Mouse (Mus musculus): ENCODE measurements around the gene Gm21750. TPM values are rescaled to one million over a fixed set of nuclear protein-coding genes. Genes with fewer than 3 reads are reported as not detected.
"Not testable (repeated sequence)": the region's sequence is repeated elsewhere in the genome, so short reads cannot be mapped to it uniquely, and the experiment has no call there.

Gene Gm21750
- polyA plus RNA-seq (2014; fragmentation: Nextera tagmentation; extraction: Ambion mirVana) = not detected in 2 replicates

DNA sequence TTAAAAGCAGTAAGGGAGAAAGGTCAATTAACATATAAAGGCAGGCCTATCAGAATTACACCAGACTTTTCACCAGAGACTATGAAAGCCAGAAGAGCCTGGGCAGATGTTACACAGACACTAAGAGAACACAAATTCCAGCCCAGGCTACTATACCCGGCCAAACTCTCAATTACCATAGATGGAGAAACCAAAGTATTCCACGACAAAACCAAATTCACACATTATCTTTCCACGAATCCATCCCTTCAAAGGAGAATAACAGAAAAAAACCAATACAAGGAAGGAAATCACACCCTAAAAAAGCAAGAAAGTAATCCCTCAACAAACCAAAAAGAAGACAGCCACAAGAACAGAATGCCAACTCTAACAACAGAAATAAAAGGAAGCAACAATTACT is at the start of gene Gm21750:
TSS of gene Gm21750 (plus strand) at position 301 of the 400 bp plus-strand sequence.
- not testable (repeated sequence) for H3K27ac ChIP-seq (ENCODE audit: low read depth); H3K4me3 ChIP-seq (ENCODE audit: low read depth, low read length); H3K4me1 ChIP-seq (replicated peaks; ENCODE audit: control insufficient read depth, insufficient read depth, low read length); ATAC-seq (replicated peaks; ENCODE audit: low FRiP score, low TSS enrichment, low read depth); H3K9ac ChIP-seq (ENCODE audit: low read length); H3K9me3 ChIP-seq (ENCODE audit: control insufficient read depth, low read length); DNase-seq (ENCODE audit: low spot score); H3K4me2 ChIP-seq (ENCODE audit: low read length); H3K36me3 ChIP-seq (ENCODE audit: control insufficient read depth, insufficient read depth, low read length); H3K27me3 ChIP-seq (replicated peaks; ENCODE audit: control insufficient read depth, insufficient read depth, low read length)
- WGBS = 89% methylated on average over 3 of the region's 3 CpGs

DNA sequence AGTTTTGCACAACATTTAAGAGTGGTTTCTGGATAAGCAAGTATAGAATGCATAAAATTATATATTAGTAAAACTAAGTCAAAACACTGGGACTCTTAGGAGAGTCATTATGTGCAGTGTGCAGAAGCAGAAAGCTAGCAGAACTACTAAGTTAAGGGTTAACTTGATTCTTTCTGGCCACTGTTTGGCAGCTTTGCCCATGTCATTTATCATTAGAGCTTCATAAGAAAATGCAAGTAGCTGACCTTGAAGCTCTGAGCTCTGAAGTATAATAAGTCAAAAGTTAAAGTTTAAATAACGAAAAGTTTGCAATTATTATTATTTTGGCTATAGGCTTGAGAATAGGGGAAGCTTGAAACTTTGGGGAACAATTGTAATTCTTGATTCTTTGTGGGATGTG is 46.1 kb upstream of the Gm21750 start:
- H3K9ac ChIP-seq (ENCODE audit: low read length); DNase-seq (ENCODE audit: low spot score); H3K36me3 ChIP-seq (ENCODE audit: control insufficient read depth, insufficient read depth, low read length); H3K4me2 ChIP-seq (ENCODE audit: low read length); H3K27me3 ChIP-seq (replicated peaks; ENCODE audit: control insufficient read depth, insufficient read depth, low read length); ATAC-seq (replicated peaks; ENCODE audit: low FRiP score, low TSS enrichment, low read depth); H3K4me1 ChIP-seq (replicated peaks; ENCODE audit: control insufficient read depth, insufficient read depth, low read length); H3K4me3 ChIP-seq (ENCODE audit: low read depth, low read length); H3K9me3 ChIP-seq (ENCODE audit: control insufficient read depth, low read length); H3K27ac ChIP-seq (ENCODE audit: low read depth): not testable (repeated sequence)
- WGBS = 64% methylated on average over 1 of the region's 1 CpGs

DNA sequence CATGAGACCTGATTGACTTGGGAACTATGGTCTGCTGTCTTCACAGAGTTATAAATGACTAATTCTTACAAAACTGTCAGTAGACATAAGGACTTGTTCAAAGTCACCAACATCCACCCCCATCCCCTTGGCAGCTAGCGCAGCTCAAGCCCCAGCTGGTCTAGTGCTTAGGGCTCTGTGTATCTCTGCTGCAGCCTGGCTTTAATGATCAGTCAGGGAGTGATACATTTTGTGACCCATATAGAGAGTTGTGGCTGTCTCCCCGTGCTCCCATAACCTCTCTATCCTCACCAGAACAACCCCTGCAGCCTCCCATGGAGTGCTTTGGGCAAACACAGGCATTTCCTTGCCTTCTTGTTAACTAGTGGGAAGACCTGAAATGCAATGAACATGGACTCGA is 40.1 kb upstream of the Gm21750 start:
- H3K4me2 ChIP-seq (ENCODE audit: low read length) = no peak overlapping the region
- H3K9ac ChIP-seq (ENCODE audit: low read length) = no peak overlapping the region
- H3K27ac ChIP-seq (ENCODE audit: low read depth) = no peak overlapping the region
- no peaks in the 10 kb centered on the region for H3K27me3 ChIP-seq (replicated peaks; ENCODE audit: control insufficient read depth, insufficient read depth, low read length)
- no peak for ATAC-seq (replicated peaks; ENCODE audit: low FRiP score, low TSS enrichment, low read depth)
- H3K36me3 ChIP-seq (ENCODE audit: control insufficient read depth, insufficient read depth, low read length) = no peaks in the 10 kb centered on the region
- H3K4me3 ChIP-seq (ENCODE audit: low read depth, low read length) = no peak overlapping the region
- H3K4me1 ChIP-seq (replicated peaks; ENCODE audit: control insufficient read depth, insufficient read depth, low read length) = no peaks in the 10 kb centered on the region
- no peak for DNase-seq (ENCODE audit: low spot score)
- 0 out of 2 replicates have a peak, but pooled peaks cover 4% of the 10 kb centered on the region for H3K9me3 ChIP-seq (ENCODE audit: control insufficient read depth, low read length)
- 82% methylated on average over 3 of the region's 3 CpGs for WGBS

DNA sequence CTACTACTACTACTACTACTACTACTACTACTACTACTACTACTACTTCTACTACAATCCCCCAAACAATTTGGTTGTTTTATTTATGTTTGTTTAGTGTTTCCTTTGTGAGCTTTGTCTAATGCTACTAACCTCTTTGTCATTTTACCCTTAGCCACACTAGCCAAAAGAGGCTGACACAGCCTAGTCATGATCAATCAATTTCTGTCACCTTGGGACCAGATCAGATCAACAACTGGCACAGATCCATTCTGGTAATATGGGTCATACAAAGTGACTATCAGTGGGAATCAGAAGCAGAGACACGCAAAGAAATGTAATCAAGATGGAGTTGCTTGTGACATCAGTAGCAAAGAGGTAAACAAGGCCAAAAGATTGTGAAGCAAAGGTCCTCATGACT is 38.0 kb upstream of the Gm21750 start:
- Histone ChIP-seq H3K27ac (ENCODE audit: low read depth) (no peak overlapping the region), H3K9ac (ENCODE audit: low read length) (no peak overlapping the region), H3K9me3 (ENCODE audit: control insufficient read depth, low read length) (0 out of 2 replicates have a peak, but pooled peaks cover 4% of the 10 kb centered on the region), H3K4me2 (ENCODE audit: low read length) (no peak overlapping the region), H3K4me1 (replicated peaks; ENCODE audit: control insufficient read depth, insufficient read depth, low read length) (no peaks in the 10 kb centered on the region), H3K4me3 (ENCODE audit: low read depth, low read length) (no peak overlapping the region), H3K27me3 (replicated peaks; ENCODE audit: control insufficient read depth, insufficient read depth, low read length) (no peaks in the 10 kb centered on the region), H3K36me3 (ENCODE audit: control insufficient read depth, insufficient read depth, low read length) (no peaks in the 10 kb centered on the region)
- no peak for DNase-seq (ENCODE audit: low spot score)
- ATAC-seq (replicated peaks; ENCODE audit: low FRiP score, low TSS enrichment, low read depth) = no peak
- 89% methylated on average over 1 of the region's 1 CpGs for WGBS

DNA sequence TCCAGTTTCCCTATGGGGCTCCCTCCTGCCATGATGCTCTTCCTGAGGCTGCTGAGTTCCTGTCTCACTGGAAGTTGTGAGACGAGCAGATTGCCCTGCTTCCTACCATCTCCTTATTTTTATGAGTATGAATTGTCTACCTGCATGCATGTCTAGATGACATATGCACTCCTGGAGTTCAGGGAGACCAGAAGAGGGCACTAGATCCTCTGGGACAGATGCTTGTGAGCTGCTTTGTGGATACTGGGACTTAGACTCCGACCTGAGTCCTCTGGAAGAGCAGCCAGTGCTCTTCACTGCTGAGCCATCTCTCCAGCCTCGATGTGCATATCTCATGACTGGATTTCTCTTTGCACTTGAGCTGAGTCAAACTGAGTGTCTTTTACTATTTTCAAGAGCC is 35.6 kb upstream of the Gm21750 start:
- Histone ChIP-seq H3K4me1 (replicated peaks; ENCODE audit: control insufficient read depth, insufficient read depth, low read length) (no peaks in the 10 kb centered on the region), H3K4me2 (ENCODE audit: low read length) (no peak overlapping the region), H3K36me3 (ENCODE audit: control insufficient read depth, insufficient read depth, low read length) (no peaks in the 10 kb centered on the region), H3K4me3 (ENCODE audit: low read depth, low read length) (no peak overlapping the region), H3K27ac (ENCODE audit: low read depth) (no peak overlapping the region), H3K9ac (ENCODE audit: low read length) (no peak overlapping the region), H3K27me3 (replicated peaks; ENCODE audit: control insufficient read depth, insufficient read depth, low read length) (no peaks in the 10 kb centered on the region), H3K9me3 (ENCODE audit: control insufficient read depth, low read length) (no peaks in the 10 kb centered on the region)
- DNase-seq (ENCODE audit: low spot score) (no peak), ATAC-seq (replicated peaks; ENCODE audit: low FRiP score, low TSS enrichment, low read depth) (no peak)
- 71% methylated on average over 3 of the region's 3 CpGs for WGBS

DNA sequence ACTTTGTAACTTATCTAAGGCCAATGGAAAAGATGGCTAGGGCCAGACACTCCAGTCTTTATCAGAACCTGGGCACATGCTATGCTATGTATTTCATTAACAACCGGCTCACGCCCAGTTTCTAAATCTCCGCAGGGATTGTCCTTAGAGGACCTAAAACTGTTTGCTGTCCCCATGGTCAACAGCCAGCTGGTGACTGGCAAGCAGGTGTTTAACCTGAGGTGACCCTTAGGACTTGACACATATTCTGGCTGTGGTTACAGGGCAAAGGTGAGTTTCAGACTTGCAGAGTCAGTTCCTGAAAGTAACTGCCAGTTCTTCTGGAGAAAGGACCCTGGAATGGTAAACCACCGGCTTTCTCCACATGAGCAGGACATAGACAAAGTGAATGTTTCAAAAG is 29.5 kb upstream of the Gm21750 start:
- H3K27ac ChIP-seq (ENCODE audit: low read depth) = no peak overlapping the region
- ATAC-seq (replicated peaks; ENCODE audit: low FRiP score, low TSS enrichment, low read depth) = no peak
- 87% methylated on average over 4 of the region's 4 CpGs for WGBS
- no peaks in the 10 kb centered on the region for H3K27me3 ChIP-seq (replicated peaks; ENCODE audit: control insufficient read depth, insufficient read depth, low read length)
- no peaks in the 10 kb centered on the region for H3K36me3 ChIP-seq (ENCODE audit: control insufficient read depth, insufficient read depth, low read length)
- no peak overlapping the region for H3K4me2 ChIP-seq (ENCODE audit: low read length)
- no peak overlapping the region for H3K9ac ChIP-seq (ENCODE audit: low read length)
- H3K4me3 ChIP-seq (ENCODE audit: low read depth, low read length) = no peak overlapping the region
- no peaks in the 10 kb centered on the region for H3K9me3 ChIP-seq (ENCODE audit: control insufficient read depth, low read length)
- DNase-seq (ENCODE audit: low spot score) = no peak
- no peaks in the 10 kb centered on the region for H3K4me1 ChIP-seq (replicated peaks; ENCODE audit: control insufficient read depth, insufficient read depth, low read length)

DNA sequence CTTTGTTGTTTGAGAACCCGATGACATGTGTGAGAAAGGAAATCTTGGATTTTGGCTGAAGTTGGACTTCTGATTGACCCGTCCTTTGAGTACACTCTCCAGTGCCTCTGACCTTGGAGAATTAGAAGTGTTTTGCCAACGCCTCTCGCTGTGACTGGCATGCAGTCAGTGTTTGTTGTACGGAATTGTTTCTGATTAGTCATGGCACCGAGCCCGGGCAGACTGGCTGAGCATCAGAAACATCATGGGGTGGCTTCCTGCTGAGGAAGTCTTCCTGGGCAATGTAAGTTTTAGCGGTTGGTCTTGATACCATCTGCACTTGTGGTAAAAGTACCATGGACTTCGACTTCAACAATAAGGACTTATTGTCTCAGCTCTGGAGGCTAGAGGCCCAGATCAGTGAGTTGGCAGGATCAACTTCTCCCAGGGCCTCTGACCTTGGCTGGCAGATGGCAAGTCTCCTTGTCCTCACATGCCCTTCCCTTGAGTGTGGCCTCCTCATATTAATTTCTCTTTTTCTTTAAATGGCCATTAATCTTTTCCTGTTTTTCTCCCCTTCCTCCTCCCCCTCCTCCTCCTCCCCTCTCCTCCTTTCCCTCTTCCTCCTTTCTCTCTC is 28.3 kb upstream of the Gm21750 start:
- no peaks in the 10 kb centered on the region for H3K36me3 ChIP-seq (ENCODE audit: control insufficient read depth, insufficient read depth, low read length)
- WGBS = 86% methylated on average over 9 of the region's 9 CpGs

DNA sequence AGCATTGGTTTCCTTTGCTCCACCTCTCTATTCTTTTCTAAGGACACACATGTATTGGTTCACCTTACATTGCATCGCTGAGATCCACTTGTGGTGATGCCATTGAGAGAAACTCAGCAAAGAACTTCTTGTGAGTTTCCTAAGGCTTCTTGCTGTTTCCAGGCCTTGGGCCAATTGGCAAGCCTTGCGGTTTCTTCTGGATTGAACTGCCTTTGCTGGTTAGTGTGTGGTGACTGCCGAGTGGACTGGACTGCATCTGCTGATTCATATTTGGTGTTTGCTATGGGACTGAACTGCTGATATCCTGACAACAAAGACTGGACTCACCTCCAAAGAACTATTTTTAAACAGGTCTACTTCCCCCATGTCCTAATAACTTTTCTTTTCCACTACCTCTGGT is 26.7 kb upstream of the Gm21750 start:
- Histone ChIP-seq H3K27me3 (replicated peaks; ENCODE audit: control insufficient read depth, insufficient read depth, low read length) (no peaks in the 10 kb centered on the region), H3K36me3 (ENCODE audit: control insufficient read depth, insufficient read depth, low read length) (no peaks in the 10 kb centered on the region), H3K9ac (ENCODE audit: low read length) (no peak overlapping the region), H3K27ac (ENCODE audit: low read depth) (no peak overlapping the region), H3K9me3 (ENCODE audit: control insufficient read depth, low read length) (no peaks in the 10 kb centered on the region), H3K4me3 (ENCODE audit: low read depth, low read length) (no peak overlapping the region), H3K4me2 (ENCODE audit: low read length) (no peak overlapping the region), H3K4me1 (replicated peaks; ENCODE audit: control insufficient read depth, insufficient read depth, low read length) (no peaks in the 10 kb centered on the region)
- ATAC-seq (replicated peaks; ENCODE audit: low FRiP score, low TSS enrichment, low read depth) = no peak
- WGBS = 91% methylated on average over 3 of the region's 3 CpGs
- DNase-seq (ENCODE audit: low spot score) = no peak

More for the DNA sequence above, 28.3 kb upstream of the Gm21750 start:
- Histone ChIP-seq H3K4me3 (ENCODE audit: low read depth, low read length) (no peak overlapping the region), H3K4me1 (replicated peaks; ENCODE audit: control insufficient read depth, insufficient read depth, low read length) (no peaks in the 10 kb centered on the region), H3K4me2 (ENCODE audit: low read length) (no peak overlapping the region), H3K27me3 (replicated peaks; ENCODE audit: control insufficient read depth, insufficient read depth, low read length) (no peaks in the 10 kb centered on the region), H3K9me3 (ENCODE audit: control insufficient read depth, low read length) (no peaks in the 10 kb centered on the region), H3K9ac (ENCODE audit: low read length) (no peak overlapping the region), H3K27ac (ENCODE audit: low read depth) (no peak overlapping the region)
- ATAC-seq (replicated peaks; ENCODE audit: low FRiP score, low TSS enrichment, low read depth) (no peak), DNase-seq (ENCODE audit: low spot score) (no peak)

DNA sequence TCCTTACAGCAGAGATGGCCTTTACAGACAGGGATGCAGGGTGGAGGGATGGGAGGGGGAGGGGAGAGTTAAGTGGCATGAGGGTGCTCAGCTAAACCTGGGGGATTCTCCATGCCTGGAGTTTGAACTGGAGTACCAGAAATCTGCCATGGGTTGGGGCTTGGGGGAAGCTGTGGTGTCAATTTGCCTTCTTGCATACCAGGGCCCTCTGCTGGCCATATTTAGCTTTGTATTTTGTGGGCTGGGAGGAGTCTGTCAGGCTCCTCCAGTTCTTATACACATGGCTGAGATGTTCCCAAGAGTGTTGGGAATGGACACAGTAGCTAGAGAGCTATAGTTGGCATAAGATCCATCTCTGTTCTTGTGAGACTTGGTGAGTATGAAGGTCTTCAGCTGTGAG is 23.6 kb upstream of the Gm21750 start:
- Histone ChIP-seq H3K9me3 (ENCODE audit: control insufficient read depth, low read length) (no peaks in the 10 kb centered on the region), H3K27me3 (replicated peaks; ENCODE audit: control insufficient read depth, insufficient read depth, low read length) (no peaks in the 10 kb centered on the region), H3K36me3 (ENCODE audit: control insufficient read depth, insufficient read depth, low read length) (no peaks in the 10 kb centered on the region), H3K27ac (ENCODE audit: low read depth) (no peak overlapping the region), H3K4me3 (ENCODE audit: low read depth, low read length) (no peak overlapping the region), H3K9ac (ENCODE audit: low read length) (no peak overlapping the region), H3K4me2 (ENCODE audit: low read length) (no peak overlapping the region), H3K4me1 (replicated peaks; ENCODE audit: control insufficient read depth, insufficient read depth, low read length) (no peaks in the 10 kb centered on the region)
- ATAC-seq (replicated peaks; ENCODE audit: low FRiP score, low TSS enrichment, low read depth) = no peak
- no peak for DNase-seq (ENCODE audit: low spot score)
